Comparison of ENCODE assay signal across 13 mouse cellular contexts in the genomic region with DNA sequence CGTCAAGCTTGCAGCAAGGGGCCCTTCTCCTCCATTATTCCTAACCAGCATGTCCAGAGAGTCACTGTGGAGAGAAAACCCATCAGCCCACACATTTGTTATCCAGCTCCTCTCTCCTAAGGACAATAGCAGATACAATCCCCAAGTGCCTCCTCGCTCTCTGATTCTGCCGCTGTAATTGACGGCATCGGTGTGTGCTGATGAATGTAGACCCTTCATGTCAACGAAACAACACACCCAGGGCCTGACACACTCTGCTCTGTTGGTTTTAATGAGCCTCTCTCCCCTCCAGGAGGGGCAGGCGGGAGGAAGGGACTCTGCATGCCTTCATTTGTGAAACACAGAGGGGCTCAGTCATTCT. TPM values are rescaled to one million over a fixed set of nuclear protein-coding genes. Genes with fewer than 3 reads are reported as not detected.
DNase-seq lines count a peak whose midpoint lies in the region; ATAC-seq and TF ChIP-seq lines count a peak whose summit lies in the region.
"Had no signal": no experiment of that assay in that cellular context is flagged by ENCODE, and none has a peak within 500 bp of the region (broad histone marks: within the 10 kb centered on the region; RNA-seq: fewer than 3 reads in every experiment).

No protein-coding gene starts in this region.

- TF ChIP-seq CTCF in olfactory bulb, adult 2 months (IDR thresholded peaks at IDR 0.05; ENCODE audit: insufficient read depth, low read depth, low read length), result no peak

- H3K4me2 ChIP-seq in kidney, embryonic 16.5 days (replicated peaks; ENCODE audit: low read depth, low read length), result no peak overlapping the region
- no peak overlapping the region for H3K4me2 ChIP-seq in forebrain, embryonic 16.5 days (ENCODE audit: low read length)
- 0 out of 2 replicates have a peak overlapping the region, but pooled peaks have one; percentile 3 for H3K4me2 ChIP-seq in limb, embryonic 15.5 days
- H3K4me2 ChIP-seq: liver, embryonic 11.5 days had no signal

- H3K4me1 ChIP-seq in kidney, embryonic 16.5 days (ENCODE audit: insufficient read depth, low read length), result peaks cover 29% of the 10 kb centered on the region
- peaks cover 19% of the 10 kb centered on the region for H3K4me1 ChIP-seq in forebrain, embryonic 16.5 days (replicated peaks; ENCODE audit: control insufficient read depth, insufficient read depth, low read length)
- H3K4me1 ChIP-seq in limb, embryonic 15.5 days, result peaks cover 21% of the 10 kb centered on the region
- peaks cover 20% of the 10 kb centered on the region for H3K4me1 ChIP-seq in olfactory bulb, adult 2 months (ENCODE audit: control insufficient read depth, insufficient read depth, low read length)
- H3K4me1 ChIP-seq: megakaryocyte, embryonic 14.5 days had no signal

- no peak overlapping the region for H3K4me3 ChIP-seq in kidney, embryonic 16.5 days (ENCODE audit: low read length)
- H3K4me3 ChIP-seq in forebrain, embryonic 16.5 days (replicated peaks; ENCODE audit: low read length), result no peak overlapping the region
- H3K4me3 ChIP-seq in limb, embryonic 15.5 days, result no peak overlapping the region
- no peak overlapping the region for H3K4me3 ChIP-seq in olfactory bulb, adult 2 months (ENCODE audit: insufficient read depth, low read depth, low read length)
- H3K4me3 ChIP-seq: erythroblast, embryonic 14.5 days; heart, embryonic 10.5 days; megakaryocyte, embryonic 14.5 days had no signal

- no peak for TF ChIP-seq POLR2A in olfactory bulb, adult 2 months (IDR thresholded peaks at IDR 0.05; ENCODE audit: insufficient read depth, low read depth, low read length)

- peaks cover 36% of the 10 kb centered on the region for H3K36me3 ChIP-seq in kidney, embryonic 16.5 days (ENCODE audit: insufficient read depth, low read length)
- H3K36me3 ChIP-seq in forebrain, embryonic 16.5 days (ENCODE audit: control insufficient read depth, insufficient read depth), result peaks cover 12% of the 10 kb centered on the region
- H3K36me3 ChIP-seq in limb, embryonic 15.5 days, result peaks cover 52% of the 10 kb centered on the region

- WGBS in kidney, embryonic 16.5 days, result 38% methylated on average over 7 of the region's 7 CpGs
- WGBS in forebrain, embryonic 16.5 days, result 8% methylated on average over 7 of the region's 7 CpGs
- WGBS in limb, embryonic 15.5 days, result 43% methylated on average over 7 of the region's 7 CpGs
- WGBS in olfactory bulb, adult 2 months, result 68% methylated on average over 7 of the region's 7 CpGs

- H3K27ac ChIP-seq in kidney, embryonic 16.5 days (ENCODE audit: low read length), result peak overlapping the region; percentile 61
- H3K27ac ChIP-seq in forebrain, embryonic 16.5 days (ENCODE audit: low read length), result 0 out of 2 replicates have a peak overlapping the region, but pooled peaks have one; percentile 23
- H3K27ac ChIP-seq in limb, embryonic 15.5 days, result peak overlapping the region; percentile 85
- peak overlapping the region; percentile 58; the same call in 1 of the 2 replicates for H3K27ac ChIP-seq in olfactory bulb, adult 2 months (ENCODE audit: insufficient read depth, low read depth, low read length)

- no peak overlapping the region for H3K9ac ChIP-seq in kidney, embryonic 16.5 days (replicated peaks; ENCODE audit: low read length)
- 0 out of 2 replicates have a peak overlapping the region, but pooled peaks have one; percentile 4 for H3K9ac ChIP-seq in forebrain, embryonic 16.5 days (replicated peaks; ENCODE audit: low read depth, low read length)
- no peak overlapping the region for H3K9ac ChIP-seq in limb, embryonic 15.5 days

- no peak for DNase-seq in kidney, adult 9 months
- no peak for DNase-seq in right cerebral cortex, adult 18-20 months
- DNase-seq in thymus, postnatal 4 days, result no peak
- DNase-seq: right cerebral cortex, postnatal 25 days had no signal

- peak; percentile 41 for ATAC-seq in kidney, embryonic 16.5 days (ENCODE audit: low FRiP score, low TSS enrichment)
- ATAC-seq in forebrain, embryonic 16.5 days, result peak; percentile 24; the same call in 1 of the 2 replicates
- no peak for ATAC-seq in limb, embryonic 15.5 days (ENCODE audit: insufficient number of reproducible peaks, low FRiP score, low TSS enrichment, low read depth)
- no peak for ATAC-seq in erythroblast, adult 5-6 weeks (replicated peaks; ENCODE audit: low FRiP score, poor library complexity, severe bottlenecking)

- H3K9me3 ChIP-seq in kidney, embryonic 16.5 days (ENCODE audit: low read length), result peaks cover 8% of the 10 kb centered on the region
- peaks cover 6% of the 10 kb centered on the region; the same call in 1 of the 2 replicates for H3K9me3 ChIP-seq in forebrain, embryonic 16.5 days (ENCODE audit: control insufficient read depth, low read length)
- H3K9me3 ChIP-seq in limb, embryonic 15.5 days, result no peaks in the 10 kb centered on the region; the same call in 1 of the 2 replicates

- H3K27me3 ChIP-seq in kidney, embryonic 16.5 days (ENCODE audit: insufficient read depth, low read length), result no peaks in the 10 kb centered on the region
- H3K27me3 ChIP-seq in forebrain, embryonic 16.5 days (replicated peaks; ENCODE audit: control insufficient read depth, insufficient read depth, low read length), result no peaks in the 10 kb centered on the region
- H3K27me3 ChIP-seq in limb, embryonic 15.5 days, result no peaks in the 10 kb centered on the region
- H3K27me3 ChIP-seq: megakaryocyte, embryonic 14.5 days had no signal

RNA-seq across cellular contexts. Expression of gene Pepd, which starts 27.8 kb away (rescaled TPM):
- polyA plus RNA-seq in kidney, embryonic 16.5 days (2015; fragmentation: Nextera tagmentation; extraction: Ambion mirVana), result 134 and 148 TPM in 2 replicates
- polyA plus RNA-seq in forebrain, embryonic 16.5 days (2015; fragmentation: Nextera tagmentation; extraction: Ambion mirVana), result 51.8 and 58.0 TPM in 2 replicates
- 77.8 and 83.7 TPM in 2 replicates for polyA plus RNA-seq in limb, embryonic 15.5 days (2015; fragmentation: Nextera tagmentation; extraction: Ambion mirVana)
- not detected in 2 replicates for polyA plus RNA-seq in olfactory bulb, adult 2 months (2012; ENCODE audit: insufficient read depth, insufficient read length, low replicate concordance, missing spikeins)
- total RNA-seq in erythroblast, adult 5-6 weeks (2015; ENCODE audit: low replicate concordance), result 28.1 and 29.0 TPM in 2 replicates
- total RNA-seq in erythroblast, adult 5-6 weeks (2017; ENCODE audit: low replicate concordance), result 59.6 and 76.5 TPM in 2 replicates

Comparison
In these comparisons a context has a peak if more than half of its experiments do, and no peak if none do; other contexts are left out.
1. ATAC-seq: peak in kidney, embryonic 16.5 days (single experiment) and forebrain, embryonic 16.5 days (single experiment); none in limb, embryonic 15.5 days (single experiment) and erythroblast, adult 5-6 weeks (single experiment).
2. H3K27ac ChIP-seq: peak in every context shown above with its lines; median percentile 85 in limb, embryonic 15.5 days; 61 in kidney, embryonic 16.5 days; 58 in olfactory bulb, adult 2 months; 23 in forebrain, embryonic 16.5 days.
3. RNA of gene Pepd, which starts 27.8 kb away (polyA plus RNA-seq): 134 to 148 TPM in kidney, embryonic 16.5 days, 77.8 to 83.7 TPM in limb, embryonic 15.5 days and 51.8 to 58.0 TPM in forebrain, embryonic 16.5 days; not detected in olfactory bulb, adult 2 months; every median in the first group is over 10 times any median in the second.